Mouse (Mus musculus) granulocyte monocyte progenitor cell, adult 5-6 weeks (primary cell): Measurements from ENCODE around the gene Csk. TPM values are rescaled to one million over a fixed set of nuclear protein-coding genes. Genes with fewer than 3 reads are reported as not detected.
A peak's percentile ranks its signal among the peaks of the same experiment; 100 is the strongest.

ENCODE experiments used
- ATAC-seq: replicated peaks from 2 replicates; pipeline ENCODE4 v1.8.0; 2016; ENCODE audit warnings: mild to moderate bottlenecking, moderate TSS enrichment, inconsistent platforms; ENCODE audit not compliant: poor library complexity, severe bottlenecking
- total RNA-seq, 2 experiments: library from RNA; stranded (forward) in 1 of 2; stranded (reverse) in 1 of 2; fragments of 200-712, 200-1000 nt in 1 of 2; fragments of >200 nt in 1 of 2; fragmentation: Nextera tagmentation in 1 of 2; gene quantifications; 2 replicates each; pipeline ENCODE4 v1.2.3; 2014 to 2017

Gene Csk
- total RNA-seq, 2 experiments from 2014 or later = 86.9 to 113 TPM

DNA sequence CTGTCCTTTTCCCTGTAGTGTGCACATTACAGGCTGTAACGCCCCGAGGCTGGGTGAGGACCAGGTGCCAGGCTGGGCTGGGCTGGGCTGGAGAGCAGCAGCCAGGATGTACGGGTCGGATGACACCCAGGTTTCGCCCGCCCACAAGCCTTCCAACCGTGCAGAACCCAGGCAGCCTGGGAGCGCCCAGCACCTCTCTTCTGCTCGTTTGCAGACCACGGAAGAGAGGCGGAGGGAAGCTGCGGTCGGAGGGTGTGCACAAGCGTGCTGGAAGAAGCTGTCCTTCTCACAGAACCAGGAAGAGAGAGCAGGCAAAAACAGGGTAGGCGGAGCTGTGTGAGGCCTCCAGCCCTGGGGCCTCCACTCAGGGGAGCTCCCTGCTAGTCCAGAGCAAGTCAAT lies 13.0 kb downstream of the Csk start:
- peak; percentile 69 for ATAC-seq

GRCm38 (mm10) chr9:57639661-57640328 lies 13.6 kb downstream of the Csk start:
- no peak for ATAC-seq

- ATAC-seq = no peak
These were observed 14.6 kb downstream of the Csk start for GRCm38 (mm10) chr9:57638651-57639459.

DNA sequence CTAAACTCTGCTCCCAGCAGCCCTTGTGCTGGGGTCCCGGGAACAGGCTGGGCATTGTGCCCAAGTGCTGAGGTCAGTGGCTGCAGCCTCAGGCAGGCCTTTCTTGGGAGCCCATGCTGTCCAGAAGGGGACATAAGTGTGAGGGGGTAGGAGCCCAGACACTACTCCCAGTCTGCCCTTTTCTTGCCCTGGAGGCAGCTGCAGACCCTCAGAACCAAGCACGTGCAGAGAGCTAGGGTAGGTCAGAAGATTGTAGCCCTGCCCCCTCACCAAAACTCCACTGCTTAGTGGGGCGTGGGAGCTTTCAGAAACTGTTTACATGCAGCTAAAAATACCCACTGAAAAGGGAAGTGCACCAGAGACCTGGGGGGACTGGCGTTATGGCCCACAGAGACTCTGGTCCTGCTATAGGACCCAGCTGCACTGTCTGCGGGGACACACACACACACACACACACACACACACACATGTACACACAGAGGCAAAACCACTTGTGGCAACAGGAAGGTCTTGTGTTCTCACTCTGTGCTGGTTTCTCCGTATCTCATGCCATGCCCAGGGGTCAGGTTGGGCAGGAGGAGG lies 15.6 kb downstream of the Csk start:
- ATAC-seq = peak; percentile 63

DNA sequence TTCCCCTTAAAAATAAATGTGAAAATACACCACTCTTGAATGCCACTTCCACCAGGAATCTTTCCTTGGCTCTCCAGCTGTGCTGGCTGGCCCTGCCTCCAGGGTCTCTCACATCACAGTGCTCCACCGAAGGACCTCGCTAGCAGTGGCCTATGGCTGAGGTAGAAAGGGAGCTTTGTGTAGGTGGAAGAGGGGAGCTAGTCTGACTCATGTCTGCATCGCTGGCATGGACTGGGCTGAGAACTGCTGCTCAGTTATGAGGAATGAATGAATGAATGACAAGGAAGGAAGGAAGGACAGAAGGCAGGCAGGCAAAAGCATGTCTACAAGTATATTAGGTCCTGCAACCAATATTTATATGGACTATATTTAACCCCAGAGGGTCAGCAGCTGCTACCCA lies 16.2 kb downstream of the Csk start:
- no peak for ATAC-seq

DNA sequence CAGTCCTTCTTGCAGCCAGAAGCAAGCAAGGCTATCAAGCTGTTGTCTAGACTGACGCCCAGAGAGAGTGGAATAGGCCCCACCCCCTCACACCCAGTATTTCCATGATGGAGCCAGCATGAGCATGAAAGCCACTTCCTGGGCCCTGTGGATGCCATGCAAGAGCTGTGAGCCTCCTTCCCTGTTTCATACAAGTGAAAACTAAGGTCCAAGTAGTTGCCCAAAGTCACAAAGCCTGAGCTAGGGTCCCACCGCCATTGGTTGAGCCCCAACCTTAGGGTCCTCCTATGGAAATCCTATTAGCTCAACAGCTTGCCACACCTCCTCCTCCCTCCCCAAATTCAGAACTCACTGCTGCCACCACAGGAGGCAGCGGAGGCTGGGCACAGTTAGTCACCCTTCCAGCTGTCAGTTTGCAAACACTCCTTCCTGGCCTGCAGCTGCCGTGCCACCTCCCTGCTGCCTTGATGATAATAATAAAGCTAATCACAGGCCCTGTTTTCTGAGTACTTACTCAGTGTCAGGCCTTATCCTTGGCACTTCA lies 19.9 kb downstream of the Csk start:
- ATAC-seq = peak; percentile 20

DNA sequence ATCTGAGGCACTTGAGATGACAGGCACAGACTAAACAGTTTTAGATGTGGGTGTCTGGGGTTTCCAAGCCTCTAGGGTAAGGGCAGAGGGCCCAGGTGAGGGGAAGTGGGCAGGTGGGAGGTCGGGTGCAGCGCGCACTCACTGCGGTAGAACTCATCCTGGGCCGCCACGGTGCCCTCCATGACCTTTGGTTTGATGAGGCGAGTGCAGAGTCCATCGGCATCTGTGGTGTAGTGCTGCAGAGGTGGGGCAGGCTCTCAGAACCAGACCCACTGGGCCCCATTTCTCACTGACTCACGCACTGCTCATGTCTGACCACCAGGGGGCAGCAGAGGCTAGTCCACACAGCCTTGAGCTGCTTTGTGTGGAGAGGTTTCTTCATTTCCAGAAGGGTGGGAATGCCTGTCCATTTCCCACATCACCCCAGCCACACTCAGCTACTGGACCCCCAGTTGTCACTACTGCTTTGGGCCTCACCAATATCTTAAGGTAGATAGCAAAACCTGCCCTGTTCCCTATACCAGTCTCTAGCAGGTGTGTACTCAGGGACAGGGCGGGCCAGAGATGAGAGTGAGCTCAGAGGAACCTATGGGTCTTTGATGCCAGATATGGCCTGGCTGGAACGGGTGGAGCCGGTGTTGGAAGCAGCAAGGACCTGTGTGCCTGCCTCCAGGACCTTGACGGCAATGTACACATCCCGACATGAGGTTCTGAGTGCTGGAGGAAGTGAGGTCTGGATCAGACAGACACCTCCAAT lies 24.1 kb downstream of the Csk start:
- ATAC-seq = peak; percentile 57

GRCm38 (mm10) chr9:57628717-57629116 lies 24.7 kb downstream of the Csk start:
- no peak for ATAC-seq

GRCm38 (mm10) chr9:57627892-57628291 lies 25.5 kb downstream of the Csk start:
- ATAC-seq = no peak

- ATAC-seq = no peak
These were observed 26.2 kb downstream of the Csk start for GRCm38 (mm10) chr9:57627191-57627590.

DNA sequence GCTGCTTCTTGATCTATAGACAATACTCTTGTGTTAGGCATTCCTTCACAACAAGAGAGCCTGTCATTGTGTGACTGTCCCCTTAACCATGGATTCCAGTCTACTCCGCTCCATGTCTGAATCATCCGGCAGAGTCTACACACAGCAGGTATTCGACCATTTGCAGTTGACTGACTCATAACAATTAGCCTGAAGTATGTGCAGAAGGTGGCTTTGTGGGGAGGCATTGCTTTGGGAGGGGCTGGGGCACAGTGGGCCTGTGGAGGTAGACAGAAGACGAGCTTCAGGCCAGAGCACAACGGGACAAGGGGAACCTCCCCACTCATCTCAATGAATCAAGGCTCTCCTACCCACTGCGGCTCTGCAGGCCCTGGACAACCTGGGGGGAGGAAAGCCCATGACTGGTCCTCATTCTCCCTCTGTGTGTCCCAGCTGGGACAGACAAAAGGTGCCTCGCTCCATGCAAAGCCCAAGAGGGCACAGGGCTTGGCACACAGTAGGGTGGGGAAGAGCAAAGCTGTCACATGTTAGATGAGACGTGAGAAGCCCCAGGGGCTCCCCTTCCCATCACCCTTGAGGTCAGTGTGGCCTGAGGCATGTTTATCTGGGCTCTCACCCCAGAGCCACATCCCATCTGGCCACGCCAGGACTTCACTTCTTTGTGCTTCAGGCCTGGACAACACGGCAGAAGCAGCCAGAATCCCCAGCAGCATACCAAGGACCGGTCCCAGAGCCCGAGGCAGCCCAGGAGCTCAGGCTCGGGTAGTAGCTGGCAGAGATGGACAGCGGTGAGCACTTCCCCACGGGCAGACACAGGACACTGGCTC lies 27.5 kb downstream of the Csk start:
- ATAC-seq = no peak

GRCm38 (mm10) chr9:57624295-57624694 lies 29.1 kb downstream of the Csk start:
- no peak for ATAC-seq

DNA sequence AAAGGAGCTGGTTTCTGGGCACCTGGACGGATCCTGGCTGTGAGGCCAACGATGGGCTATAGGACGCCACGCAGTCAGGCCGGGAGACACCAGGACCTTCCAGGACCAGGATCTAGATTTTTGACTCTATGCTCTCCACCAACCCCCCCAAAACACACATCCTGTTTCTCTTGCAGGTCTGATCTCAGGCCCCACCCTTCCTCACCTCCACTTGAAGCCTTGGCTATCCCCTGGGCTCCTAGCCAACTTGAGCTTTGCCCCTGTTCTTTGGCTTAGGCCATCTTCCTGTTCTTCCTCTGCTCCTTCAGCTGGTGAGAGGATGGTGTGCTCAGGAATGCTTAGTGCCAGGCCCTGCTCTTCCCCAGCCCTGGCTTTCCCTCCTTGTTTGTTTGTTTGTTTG lies 32.8 kb downstream of the Csk start, which contains the start of gene Lman1l:
TSS of gene Lman1l (minus strand) at position 101 of the 400 bp plus-strand sequence.
- no peak for ATAC-seq

DNA sequence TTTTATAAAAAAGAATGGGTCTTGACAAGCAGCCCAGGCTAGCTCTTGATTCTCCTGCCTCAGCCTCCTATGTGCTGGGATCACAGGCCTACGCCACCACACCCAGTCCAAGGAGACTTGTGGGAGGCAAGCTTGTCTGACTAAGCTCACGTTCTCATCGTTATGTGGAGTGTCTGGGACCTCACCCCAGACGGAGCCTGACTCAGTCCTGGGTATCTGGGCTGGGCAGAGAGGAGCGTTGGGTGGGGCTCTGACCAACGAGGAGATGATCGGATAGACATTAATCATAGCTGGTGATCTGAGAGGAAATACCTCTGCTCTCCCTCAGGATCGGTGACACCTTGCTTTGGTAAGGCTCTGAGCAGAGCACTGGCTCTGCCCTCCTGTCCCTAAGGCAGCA lies 34.6 kb downstream of the Csk start:
- no peak for ATAC-seq

DNA sequence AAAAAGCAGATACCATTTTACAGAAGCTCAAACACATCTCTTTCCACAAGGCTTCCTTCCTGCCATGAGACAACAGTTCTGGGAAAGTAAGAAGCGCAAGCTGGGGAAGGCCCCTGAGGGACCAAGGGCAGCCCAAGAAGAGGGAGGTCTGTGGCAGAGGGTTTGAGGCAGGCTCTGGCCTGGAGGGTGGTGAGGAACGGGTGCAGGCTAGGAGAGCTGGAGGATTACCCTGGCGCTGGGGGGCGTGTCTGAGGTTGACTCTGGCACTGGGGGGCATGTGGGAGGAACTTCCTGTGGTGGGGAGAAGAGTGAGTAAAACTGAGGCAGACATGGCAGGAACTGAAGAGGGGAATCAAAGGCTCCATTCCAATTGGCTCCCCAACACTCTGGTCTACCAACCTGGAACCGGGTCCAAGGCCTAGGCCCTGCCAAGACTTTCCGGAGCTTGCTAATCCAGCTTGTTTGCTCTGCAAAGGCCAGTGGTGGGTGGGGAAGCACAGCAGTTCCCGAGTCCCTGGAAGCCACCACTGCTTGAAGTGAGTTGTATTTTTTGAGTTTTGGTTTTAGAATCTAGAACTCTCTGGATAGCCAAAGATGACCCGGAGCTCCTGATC lies 35.8 kb downstream of the Csk start:
- ATAC-seq = peak; percentile 62

GRCm38 (mm10) chr9:57614786-57615185 lies 38.6 kb downstream of the Csk start:
- no peak for ATAC-seq

- no peak for ATAC-seq
These were observed 39.5 kb downstream of the Csk start for GRCm38 (mm10) chr9:57613975-57614374.

GRCm38 (mm10) chr9:57612587-57612986 lies 40.8 kb downstream of the Csk start:
- ATAC-seq = no peak

GRCm38 (mm10) chr9:57610359-57610826 lies 43.0 kb downstream of the Csk start:
- ATAC-seq = no peak
